Mouse (Mus musculus) thymus, adult 2 months (tissue): ENCODE measurements around the gene Dedd2. TPM values are rescaled to one million over a fixed set of nuclear protein-coding genes. Genes with fewer than 3 reads are reported as not detected.

ENCODE experiments used
- DNase-seq: peaks from one replicate; pipeline ENCODE4 v3.0.0; 2021
- H3K27ac ChIP-seq: fragments of 200-500 bp; 2 replicates; pipeline ENCODE4 v1.5.1; 2012; ENCODE audit warnings: low read length, control low read depth; ENCODE audit not compliant: control insufficient read depth, insufficient read depth
- H3K27me3 ChIP-seq: fragments of 200-500 bp; 2 replicates; pipeline ENCODE4 v1.6.1; 2012; ENCODE audit warnings: mild to moderate bottlenecking, low read length, moderate library complexity, mixed read lengths; ENCODE audit not compliant: control insufficient read depth, insufficient read depth
- H3K36me3 ChIP-seq: fragments of 200-500 bp; 2 replicates; pipeline ENCODE4 v1.6.1; 2012; ENCODE audit warnings: mild to moderate bottlenecking, low read length, moderate library complexity; ENCODE audit not compliant: control insufficient read depth, insufficient read depth
- H3K4me1 ChIP-seq: fragments of 200-500 bp; replicated peaks from 2 replicates; pipeline ENCODE4 v1.6.1; 2012; ENCODE audit warnings: low read length; ENCODE audit not compliant: control insufficient read depth, insufficient read depth
- H3K4me3 ChIP-seq: fragments of 200-500 bp; 2 replicates; pipeline ENCODE4 v1.5.1; 2012; ENCODE audit warnings: mild to moderate bottlenecking, low read length, control low read depth, moderate library complexity; ENCODE audit not compliant: control insufficient read depth, insufficient read depth
- CTCF ChIP-seq: fragments of 200-500 bp; IDR thresholded peaks from 2 replicates; pipeline ENCODE4 v1.5.1; 2012; ENCODE audit warnings: mild to moderate bottlenecking, control low read depth, low read length, moderate library complexity, borderline replicate concordance; ENCODE audit not compliant: control insufficient read depth, poor library complexity, insufficient read depth; ENCODE audit errors: extremely low read depth
- POLR2A ChIP-seq: fragments of 200-500 bp; IDR thresholded peaks from 2 replicates; pipeline ENCODE4 v1.6.1; 2012; ENCODE audit warnings: mild to moderate bottlenecking, low read length, control low read depth, moderate library complexity; ENCODE audit not compliant: control insufficient read depth, poor library complexity, insufficient read depth; ENCODE audit errors: extremely low read depth
- WGBS: fragments of 180-500 bp; shearing (Covaris S2); methylation state at CpG from one replicate; pipeline ENCODE4 v1.1.7; 2018; 5-methylcytosine and 5-hydroxymethylcytosine counted together
- polyA plus RNA-seq: library from polyadenylated mRNA; depleted of rRNA; stranded (reverse); fragments of >200 nt; gene quantifications from 2 replicates; pipeline ENCODE4 v1.2.3, GENCODE M21; 2012

Gene Dedd2
- polyA plus RNA-seq, 1 experiment = 102 TPM

GRCm38 (mm10) chr7:25250141-25250972 is 29.9 kb upstream of the Dedd2 start, which contains the start of gene Erf:
TSS of gene Erf (minus strand) at chr7:25250761.
- H3K27me3 ChIP-seq = no peaks in the 10 kb centered on the region
- peak; percentile 93 for DNase-seq
- peak within 1 kb of the TSS; percentile 32 for H3K27ac ChIP-seq
- H3K4me3 ChIP-seq = peak within 1 kb of the TSS; percentile 95
- no peaks in the 10 kb centered on the region for H3K36me3 ChIP-seq
- TF ChIP-seq CTCF (peak; percentile 32; the same call in 1 of the 2 replicates), POLR2A (peak; percentile 72)
- WGBS = 1% methylated on average over 79 of the region's 81 CpGs
- peaks cover 42% of the 10 kb centered on the region for H3K4me1 ChIP-seq

GRCm38 (mm10) chr7:25249314-25250140 is 29.1 kb upstream of the Dedd2 start:
- H3K36me3 ChIP-seq = no peaks in the 10 kb centered on the region
- peaks cover 42% of the 10 kb centered on the region for H3K4me1 ChIP-seq
- peak overlapping the region; percentile 35 for H3K27ac ChIP-seq
- TF ChIP-seq POLR2A (no peak), CTCF (no peak)
- no peaks in the 10 kb centered on the region for H3K27me3 ChIP-seq
- H3K4me3 ChIP-seq = peak overlapping the region; percentile 95
- peak; percentile 78 for DNase-seq
- 1% methylated on average over 58 of the region's 73 CpGs for WGBS

DNA sequence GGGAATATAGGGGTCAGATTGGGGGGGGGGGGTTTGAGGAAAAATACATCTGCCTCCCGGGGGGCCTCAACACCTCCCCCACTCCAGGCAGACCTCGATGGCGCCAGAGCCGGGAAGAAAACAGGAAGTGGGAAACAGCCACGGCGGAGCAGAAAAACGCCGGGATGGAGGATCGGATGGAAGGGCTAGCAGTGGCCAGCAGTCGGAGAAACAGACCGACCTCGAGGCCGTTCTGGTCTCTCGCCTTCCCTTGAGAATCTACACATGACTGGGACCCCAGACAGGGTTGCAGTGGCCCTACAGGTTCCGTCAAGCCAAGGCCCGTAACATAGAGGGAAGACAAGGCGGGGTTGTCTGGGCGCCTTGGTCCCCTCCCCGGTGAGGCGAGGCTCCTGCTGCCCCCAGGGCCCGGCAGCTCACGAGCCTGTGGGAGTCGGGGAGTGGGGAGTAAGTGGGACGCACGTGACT is 28.5 kb upstream of the Dedd2 start:
- DNase-seq = no peak
- no peaks in the 10 kb centered on the region for H3K36me3 ChIP-seq
- peaks cover 42% of the 10 kb centered on the region for H3K4me1 ChIP-seq
- H3K4me3 ChIP-seq = peak overlapping the region; percentile 95
- TF ChIP-seq CTCF (no peak), POLR2A (no peak)
- whole genome bisulfite sequencing = 1% methylated on average over 25 of the region's 25 CpGs
- peak overlapping the region; percentile 35 for H3K27ac ChIP-seq
- H3K27me3 ChIP-seq = no peaks in the 10 kb centered on the region

GRCm38 (mm10) chr7:25248018-25248647 is 27.7 kb upstream of the Dedd2 start:
- no peak overlapping the region for H3K27ac ChIP-seq
- H3K36me3 ChIP-seq = no peaks in the 10 kb centered on the region
- TF ChIP-seq CTCF (no peak), POLR2A (no peak)
- peaks cover 42% of the 10 kb centered on the region for H3K4me1 ChIP-seq
- H3K4me3 ChIP-seq = peak overlapping the region; percentile 95
- 7% methylated on average over 18 of the region's 18 CpGs for WGBS
- no peaks in the 10 kb centered on the region for H3K27me3 ChIP-seq
- no peak for DNase-seq

- Histone ChIP-seq H3K4me1 (peaks cover 42% of the 10 kb centered on the region), H3K4me3 (no peak overlapping the region), H3K27me3 (no peaks in the 10 kb centered on the region), H3K36me3 (no peaks in the 10 kb centered on the region), H3K27ac (no peak overlapping the region)
- no peak for DNase-seq
- no peak for TF ChIP-seq CTCF
- WGBS = 28% methylated on average over 3 of the region's 3 CpGs
These were observed 27.1 kb upstream of the Dedd2 start for GRCm38 (mm10) chr7:25247498-25247897.

DNA sequence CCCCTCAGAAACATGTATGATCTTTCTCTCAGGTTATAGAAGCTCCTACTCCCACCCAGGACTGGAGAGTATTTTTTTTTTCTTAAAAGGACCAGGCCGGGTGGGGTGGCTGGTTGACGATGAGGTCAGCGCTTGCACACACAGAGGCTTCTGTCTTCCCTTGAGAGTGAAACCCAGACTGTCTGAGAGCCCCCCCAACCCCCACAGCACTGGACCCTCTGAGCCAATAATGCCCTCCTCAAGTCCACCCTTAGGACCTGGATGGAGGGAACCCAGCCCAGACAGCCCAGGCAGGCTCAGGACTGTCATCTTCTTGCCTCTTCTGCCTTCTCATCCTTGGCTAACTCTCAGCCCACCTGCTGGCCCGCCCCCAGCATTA is 26.3 kb upstream of the Dedd2 start:
- peaks cover 39% of the 10 kb centered on the region for H3K4me1 ChIP-seq
- WGBS = 32% methylated on average over 4 of the region's 4 CpGs
- DNase-seq = no peak
- no peaks in the 10 kb centered on the region for H3K36me3 ChIP-seq
- no peak overlapping the region for H3K4me3 ChIP-seq
- H3K27me3 ChIP-seq = no peaks in the 10 kb centered on the region
- no peak overlapping the region for H3K27ac ChIP-seq
- TF ChIP-seq POLR2A (no peak), CTCF (no peak)
